Mouse (Mus musculus) bone marrow, adult 2 months (tissue): Measurements from ENCODE around the gene Timeless.

Source experiments
- CTCF ChIP-seq: fragments of 200-500 bp; IDR thresholded peaks from 2 replicates; pipeline ENCODE4 v1.5.1; 2011; ENCODE audit warnings: low read length, control low read depth; ENCODE audit not compliant: control insufficient read depth, insufficient read depth
- POLR2A ChIP-seq: fragments of 200-500 bp; IDR thresholded peaks from 2 replicates; pipeline ENCODE4 v1.6.1; 2011; ENCODE audit warnings: low read depth, mild to moderate bottlenecking, control low read depth, low read length, borderline replicate concordance; ENCODE audit not compliant: control insufficient read depth

DNA sequence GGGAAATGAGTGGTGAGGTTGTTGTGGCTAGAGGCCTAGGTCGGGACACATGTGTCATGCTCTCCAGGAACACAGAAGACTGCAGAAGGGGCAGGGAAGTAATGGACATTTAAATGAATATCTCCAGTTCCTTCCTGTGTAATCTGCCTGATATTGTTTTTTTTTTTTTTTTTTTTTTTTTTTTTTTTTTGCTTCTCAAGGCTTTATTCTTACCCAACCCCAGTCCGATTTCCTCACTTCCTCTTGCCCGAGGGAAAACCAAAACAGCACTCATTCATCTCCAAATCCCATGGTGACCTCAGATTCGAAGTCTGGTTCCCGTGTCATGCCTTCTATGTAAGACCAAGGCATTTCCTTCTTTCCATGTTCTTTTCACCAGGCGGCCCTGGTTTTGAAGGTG lies 66.4 kb downstream of the Timeless start:
- no peak for TF ChIP-seq POLR2A
- TF ChIP-seq CTCF: no peak
